Mouse (Mus musculus) c-Kit-negative CD71-positive TER-119-positive erythroid progenitor cells, embryonic 14.5 days (primary cell): Measurements from ENCODE around the gene Cradd.

Source experiments
- DNase-seq: peaks from one replicate; pipeline ENCODE4 v3.0.0-alpha.2; 2013; ENCODE audit warnings: low read depth, low spot score

Cradd gene

GRCm38 (mm10) chr10:95207423-95207822 lies 116.5 kb downstream of the Cradd start:
- DNase-seq: no peak

- no peak for DNase-seq
These were observed 122.4 kb downstream of the Cradd start for GRCm38 (mm10) chr10:95201514-95201913.

- DNase-seq: no peak
These were observed 123.6 kb downstream of the Cradd start for GRCm38 (mm10) chr10:95200323-95200722.

- no peak for DNase-seq
These were observed 124.2 kb downstream of the Cradd start for GRCm38 (mm10) chr10:95199541-95200269.

GRCm38 (mm10) chr10:95197377-95197776 lies 126.6 kb downstream of the Cradd start:
- DNase-seq: no peak

- DNase-seq: no peak
These were observed 128.2 kb downstream of the Cradd start for GRCm38 (mm10) chr10:95195719-95196118.

GRCm38 (mm10) chr10:95194776-95195175 lies 129.2 kb downstream of the Cradd start:
- DNase-seq: no peak

- DNase-seq: no peak
These were observed 130.1 kb downstream of the Cradd start for GRCm38 (mm10) chr10:95193875-95194281.

- no peak for DNase-seq
These were observed 132.1 kb downstream of the Cradd start for GRCm38 (mm10) chr10:95191881-95192280.

GRCm38 (mm10) chr10:95191151-95191655 lies 132.7 kb downstream of the Cradd start:
- no peak for DNase-seq

GRCm38 (mm10) chr10:95189550-95190211 lies 134.3 kb downstream of the Cradd start:
- no peak for DNase-seq

- DNase-seq: no peak
These were observed 139.7 kb downstream of the Cradd start for GRCm38 (mm10) chr10:95184210-95184609.

GRCm38 (mm10) chr10:95183051-95183450 lies 140.9 kb downstream of the Cradd start:
- no peak for DNase-seq

GRCm38 (mm10) chr10:95182405-95182804 lies 141.5 kb downstream of the Cradd start:
- DNase-seq: no peak

GRCm38 (mm10) chr10:95181553-95181952 lies 142.4 kb downstream of the Cradd start:
- DNase-seq: no peak

GRCm38 (mm10) chr10:95180900-95181299 lies 143.0 kb downstream of the Cradd start:
- DNase-seq: no peak

GRCm38 (mm10) chr10:95180177-95180576 lies 143.8 kb downstream of the Cradd start:
- no peak for DNase-seq

- no peak for DNase-seq
These were observed 145.1 kb downstream of the Cradd start for GRCm38 (mm10) chr10:95178785-95179184.

- no peak for DNase-seq
These were observed 148.4 kb downstream of the Cradd start for GRCm38 (mm10) chr10:95175423-95176120.

- no peak for DNase-seq
These were observed 149.7 kb downstream of the Cradd start for GRCm38 (mm10) chr10:95174260-95174659.

GRCm38 (mm10) chr10:95170721-95171354 lies 153.1 kb downstream of the Cradd start:
- DNase-seq: no peak

GRCm38 (mm10) chr10:95164949-95165348 lies 159.0 kb downstream of the Cradd start:
- DNase-seq: no peak
